Mouse (Mus musculus) central nervous system, embryonic 14 days (tissue): ENCODE results near the gene Gm11562. TPM values are rescaled to one million over a fixed set of nuclear protein-coding genes. Genes with fewer than 3 reads are reported as not detected.

Source experiments
- polyA plus RNA-seq: library from polyadenylated mRNA; depleted of rRNA; stranded (reverse); fragments of >200 nt; gene quantifications from 2 replicates; pipeline ENCODE4 v1.2.3, GENCODE M21; 2012; rRNA removed

Gene Gm11562
- not detected in 2 replicates for polyA plus RNA-seq

GRCm38 (mm10) chr11:99620335-99620734 is at the start of gene Gm11562:
Gene Gm11562, minus strand, starts transcription at chr11:99620435.

GRCm38 (mm10) chr11:99665860-99666259 is 45.6 kb upstream of the Gm11562 start, which contains the start of gene Krtap4-6:
Gene Krtap4-6, minus strand, starts transcription at chr11:99665960.

GRCm38 (mm10) chr11:99658467-99659010 is 38.3 kb upstream of the Gm11562 start, which contains the start of gene Gm11563:
Gene Gm11563, minus strand, starts transcription at chr11:99658960.

GRCm38 (mm10) chr11:99650136-99650535 is 29.9 kb upstream of the Gm11562 start, which contains the start of gene Gm11555:
Gene Gm11555, minus strand, starts transcription at chr11:99650236.

GRCm38 (mm10) chr11:99643635-99644139 is 23.5 kb upstream of the Gm11562 start, which contains the start of gene Krtap4-7:
Gene Krtap4-7, minus strand, starts transcription at chr11:99644089.

GRCm38 (mm10) chr11:99634653-99635134 is 14.5 kb upstream of the Gm11562 start, which contains the start of gene Krtap4-2:
Gene Krtap4-2, minus strand, starts transcription at chr11:99635084.

GRCm38 (mm10) chr11:99628138-99628537 is 7.9 kb upstream of the Gm11562 start, which contains the start of gene Krtap4-1:
Gene Krtap4-1, minus strand, starts transcription at chr11:99628238.

GRCm38 (mm10) chr11:99614796-99615363 is 5.4 kb downstream of the Gm11562 start, which contains the start of gene Krtap2-4:
Gene Krtap2-4, minus strand, starts transcription at chr11:99614846.

GRCm38 (mm10) chr11:99610089-99610488 is 10.1 kb downstream of the Gm11562 start, which contains the start of gene Gm11937:
Gene Gm11937, minus strand, starts transcription at chr11:99610189.

GRCm38 (mm10) chr11:99603208-99603607 is 17.0 kb downstream of the Gm11562 start, which contains the start of gene Gm11938:
Gene Gm11938, minus strand, starts transcription at chr11:99603308.

GRCm38 (mm10) chr11:99597742-99598141 is 22.5 kb downstream of the Gm11562 start, which contains the start of gene Krtap9-3:
Gene Krtap9-3, minus strand, starts transcription at chr11:99598105.

GRCm38 (mm10) chr11:99590981-99591380 is 29.3 kb downstream of the Gm11562 start, which contains the start of gene Krtap1-3:
Gene Krtap1-3, minus strand, starts transcription at chr11:99591339.

GRCm38 (mm10) chr11:99583245-99583704 is 37.0 kb downstream of the Gm11562 start, which contains the start of gene Krtap1-4:
Gene Krtap1-4, minus strand, starts transcription at chr11:99583654.

GRCm38 (mm10) chr11:99580636-99581035 is 39.6 kb downstream of the Gm11562 start, which contains the start of gene Krtap1-5:
Gene Krtap1-5, minus strand, starts transcription at chr11:99581016.

Other genes starting within 250 kb of the Gm11562 start
- gene Krt28, start 245.5 kb downstream of the Gm11562 start, polyA plus RNA-seq, result 0.15 and 0.26 TPM in 2 replicates
- 15.8 and 24.0 TPM in 2 replicates for gene Krt10, start 231.1 kb downstream of the Gm11562 start, polyA plus RNA-seq
- 0.07 and 0.14 TPM in 2 replicates for gene Krt12, start 198.2 kb downstream of the Gm11562 start, polyA plus RNA-seq
- gene Krt20, start 182.3 kb downstream of the Gm11562 start, polyA plus RNA-seq, result 0.08 and 0.09 TPM in 2 replicates
- 0.02 and 0.49 TPM in 2 replicates for gene Krt23, start 127.3 kb downstream of the Gm11562 start, polyA plus RNA-seq
- gene Krt39, start 99.1 kb downstream of the Gm11562 start, polyA plus RNA-seq, result not detected in 2 replicates
- not detected in 2 replicates for gene Krt40, start 77.3 kb downstream of the Gm11562 start, polyA plus RNA-seq
- gene Krtap3-3, start 69.6 kb downstream of the Gm11562 start, polyA plus RNA-seq, result not detected in 2 replicates
- gene Krtap3-2, start 63.6 kb downstream of the Gm11562 start, polyA plus RNA-seq, result not detected in 2 replicates
- gene Gm11939, start 61.0 kb downstream of the Gm11562 start, polyA plus RNA-seq, result not detected in 2 replicates
- gene Krtap3-1, start 53.8 kb downstream of the Gm11562 start, polyA plus RNA-seq, result not detected in 2 replicates
- not detected in 2 replicates for gene Krtap1-5, start 39.4 kb downstream of the Gm11562 start, polyA plus RNA-seq
- gene Krtap1-4, start 36.8 kb downstream of the Gm11562 start, polyA plus RNA-seq, result not detected in 2 replicates
- not detected in 2 replicates for gene Krtap1-3, start 29.1 kb downstream of the Gm11562 start, polyA plus RNA-seq
- not detected in 2 replicates for gene Krtap9-3, start 22.3 kb downstream of the Gm11562 start, polyA plus RNA-seq
- gene Gm11938, start 17.1 kb downstream of the Gm11562 start, polyA plus RNA-seq, result not detected in 2 replicates
- gene Gm11937, start 10.2 kb downstream of the Gm11562 start, polyA plus RNA-seq, result not detected in 2 replicates
- gene Krtap2-4, start 5.6 kb downstream of the Gm11562 start, polyA plus RNA-seq, result not detected in 2 replicates
- gene Krtap4-1, start 7.8 kb upstream of the Gm11562 start, polyA plus RNA-seq, result not detected in 2 replicates
- not detected in 2 replicates for gene Krtap4-2, start 14.6 kb upstream of the Gm11562 start, polyA plus RNA-seq
- not detected in 2 replicates for gene Krtap4-7, start 23.7 kb upstream of the Gm11562 start, polyA plus RNA-seq
- gene Gm11555, start 29.8 kb upstream of the Gm11562 start, polyA plus RNA-seq, result not detected in 2 replicates
- not detected in 2 replicates for gene Gm11563, start 38.5 kb upstream of the Gm11562 start, polyA plus RNA-seq
- gene Krtap4-6, start 45.5 kb upstream of the Gm11562 start, polyA plus RNA-seq, result not detected in 2 replicates
- gene Gm14190, start 70.3 kb upstream of the Gm11562 start, polyA plus RNA-seq, result not detected in 2 replicates
- not detected in 2 replicates for gene Gm14180, start 113.9 kb upstream of the Gm11562 start, polyA plus RNA-seq
- gene Gm11595, start 152.5 kb upstream of the Gm11562 start, polyA plus RNA-seq, result not detected in 2 replicates
- gene Krtap4-8, start 160.3 kb upstream of the Gm11562 start, polyA plus RNA-seq, result not detected in 2 replicates
- not detected in 2 replicates for gene Krtap4-9, start 164.8 kb upstream of the Gm11562 start, polyA plus RNA-seq
- not detected in 2 replicates for gene Gm11596, start 173.0 kb upstream of the Gm11562 start, polyA plus RNA-seq
- gene Gm11569, start 178.5 kb upstream of the Gm11562 start, polyA plus RNA-seq, result not detected in 2 replicates
- not detected in 2 replicates for gene Gm11554, start 184.0 kb upstream of the Gm11562 start, polyA plus RNA-seq
- gene Krtap4-13, start 189.5 kb upstream of the Gm11562 start, polyA plus RNA-seq, result not detected in 2 replicates
- not detected in 2 replicates for gene Gm11564, start 195.2 kb upstream of the Gm11562 start, polyA plus RNA-seq
- gene 2300003K06Rik, start 217.6 kb upstream of the Gm11562 start, polyA plus RNA-seq, result not detected in 2 replicates
- gene Krtap4-16, start 231.2 kb upstream of the Gm11562 start, polyA plus RNA-seq, result not detected in 2 replicates
- not detected in 2 replicates for gene Gm11568, start 237.5 kb upstream of the Gm11562 start, polyA plus RNA-seq
- gene Gm11559, start 244.0 kb upstream of the Gm11562 start, polyA plus RNA-seq, result not detected in 2 replicates